Mouse (Mus musculus) forebrain, embryonic 11.5 days (tissue): ENCODE results near the gene Ppp4r4. TPM values are rescaled to one million over a fixed set of nuclear protein-coding genes. Genes with fewer than 3 reads are reported as not detected.

Source experiments
- ATAC-seq: fragments of 200-750 bp; cut with Nextera tagmentation; replicated peaks from 2 replicates; pipeline ENCODE4 v1.8.0; 2017; ENCODE audit warnings: moderate TSS enrichment; ENCODE audit not compliant: low FRiP score
- DNase-seq: peaks from one replicate; pipeline ENCODE4 v3.0.0-alpha.2; 2017; ENCODE audit warnings: low spot score
- H3K27ac ChIP-seq: fragments of 300-500 bp; sonication (generic); 2 replicates; pipeline ENCODE4 v1.5.1; 2014; ENCODE audit warnings: low read depth, low read length
- H3K27me3 ChIP-seq: fragments of 300-500 bp; sonication (generic); 2 replicates; pipeline ENCODE4 v1.6.1; 2014; ENCODE audit warnings: mild to moderate bottlenecking, low read length, mixed read lengths; ENCODE audit not compliant: control insufficient read depth, insufficient read depth
- H3K36me3 ChIP-seq: fragments of 300-500 bp; sonication (generic); 2 replicates; pipeline ENCODE4 v1.6.1; 2014; ENCODE audit warnings: mild to moderate bottlenecking, low read length, moderate library complexity, mixed read lengths; ENCODE audit not compliant: control insufficient read depth, insufficient read depth
- H3K4me1 ChIP-seq: fragments of 300-500 bp; sonication (generic); replicated peaks from 2 replicates; pipeline ENCODE4 v1.6.1; 2014; ENCODE audit warnings: low read length, mixed read lengths; ENCODE audit not compliant: control insufficient read depth, insufficient read depth
- H3K4me2 ChIP-seq: fragments of 300-500 bp; sonication (generic); 2 replicates; pipeline ENCODE4 v1.6.1; 2014; ENCODE audit warnings: low read depth, mild to moderate bottlenecking, low read length, moderate library complexity, mixed read lengths; ENCODE audit not compliant: severe bottlenecking
- H3K4me3 ChIP-seq: fragments of 300-500 bp; sonication (generic); 2 replicates; pipeline ENCODE4 v1.5.1; 2014; ENCODE audit warnings: low read depth, low read length
- H3K9ac ChIP-seq: fragments of 300-500 bp; sonication (generic); 2 replicates; pipeline ENCODE4 v1.6.1; 2014; ENCODE audit warnings: low read length
- H3K9me3 ChIP-seq: fragments of 300-500 bp; sonication (generic); 2 replicates; pipeline ENCODE4 v1.6.1; 2016; ENCODE audit warnings: low read length, mixed read lengths; ENCODE audit not compliant: control insufficient read depth
- WGBS: fragments of 180-500 bp; shearing (Covaris S2); extraction: QIAGEN DNeasy Blood & Tissue Kit; methylation state at CpG from one replicate; pipeline ENCODE4 v1.1.7; 2014; 5-methylcytosine and 5-hydroxymethylcytosine counted together
- polyA plus RNA-seq: library from polyadenylated mRNA; unstranded; fragments of >200 nt; fragmentation: Nextera tagmentation; extraction: Ambion mirVana; gene quantifications from 2 replicates; pipeline ENCODE4 v1.2.1, GENCODE M21; 2014

Ppp4r4 gene
- polyA plus RNA-seq, 1 experiment from 2014 or later: 4.0 TPM

DNA sequence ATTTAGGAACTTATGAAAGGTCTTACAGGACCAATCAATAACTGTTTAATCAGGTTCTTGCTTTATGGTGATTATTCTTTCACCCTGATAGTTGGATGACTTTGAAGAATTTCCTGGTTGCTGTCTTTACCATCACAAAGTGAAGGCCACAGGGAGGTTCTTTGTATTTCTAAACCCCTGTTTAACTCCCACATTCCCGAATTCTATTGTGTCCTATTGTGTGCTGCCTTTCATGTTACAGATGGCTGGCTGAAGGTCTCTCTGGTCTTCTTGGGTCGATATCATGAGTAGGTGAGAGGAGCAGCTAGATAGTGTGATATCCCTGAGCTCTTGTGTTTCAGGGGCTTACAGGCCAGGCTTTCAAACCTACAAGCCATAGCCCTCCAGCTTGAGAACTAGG is 15.4 kb downstream of the Ppp4r4 start:
- no peak overlapping the region for H3K4me3 ChIP-seq
- H3K4me1 ChIP-seq: 0 out of 2 replicates have a peak, but pooled peaks cover 2% of the 10 kb centered on the region
- H3K9me3 ChIP-seq: no peaks in the 10 kb centered on the region
- DNase-seq (no peak), ATAC-seq (no peak)
- no peaks in the 10 kb centered on the region for H3K27me3 ChIP-seq
- no peaks in the 10 kb centered on the region for H3K36me3 ChIP-seq
- H3K9ac ChIP-seq: no peak overlapping the region
- H3K4me2 ChIP-seq: no peak overlapping the region
- 30% methylated on average over 2 of the region's 2 CpGs for WGBS
- no peak overlapping the region for H3K27ac ChIP-seq

DNA sequence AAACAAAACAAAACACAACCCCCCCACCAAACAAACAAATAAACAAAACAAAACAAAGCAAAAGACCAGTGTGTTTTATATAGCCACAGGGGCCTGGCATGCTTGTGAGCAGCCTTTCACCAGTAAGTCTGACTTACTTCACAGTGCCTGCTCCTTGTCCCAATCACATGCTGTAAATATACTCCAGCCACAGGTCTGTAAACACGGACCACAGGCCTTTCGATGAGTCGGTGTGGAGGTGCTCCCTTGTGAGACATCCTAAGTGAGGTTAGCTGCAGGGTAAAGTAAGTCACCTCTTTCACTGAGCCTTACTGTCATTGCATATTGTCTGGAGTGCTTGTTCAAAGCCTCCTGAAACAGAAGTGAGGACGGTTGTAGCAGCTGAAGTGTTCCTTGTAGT is 16.4 kb downstream of the Ppp4r4 start:
- no peak overlapping the region for H3K9ac ChIP-seq
- no peak overlapping the region for H3K4me3 ChIP-seq
- WGBS: 81% methylated on average over 4 of the region's 4 CpGs
- no peaks in the 10 kb centered on the region for H3K27me3 ChIP-seq
- H3K4me2 ChIP-seq: no peak overlapping the region
- no peak for ATAC-seq
- DNase-seq: no peak
- no peaks in the 10 kb centered on the region for H3K9me3 ChIP-seq
- no peaks in the 10 kb centered on the region for H3K36me3 ChIP-seq
- H3K4me1 ChIP-seq: 0 out of 2 replicates have a peak, but pooled peaks cover 2% of the 10 kb centered on the region
- no peak overlapping the region for H3K27ac ChIP-seq

DNA sequence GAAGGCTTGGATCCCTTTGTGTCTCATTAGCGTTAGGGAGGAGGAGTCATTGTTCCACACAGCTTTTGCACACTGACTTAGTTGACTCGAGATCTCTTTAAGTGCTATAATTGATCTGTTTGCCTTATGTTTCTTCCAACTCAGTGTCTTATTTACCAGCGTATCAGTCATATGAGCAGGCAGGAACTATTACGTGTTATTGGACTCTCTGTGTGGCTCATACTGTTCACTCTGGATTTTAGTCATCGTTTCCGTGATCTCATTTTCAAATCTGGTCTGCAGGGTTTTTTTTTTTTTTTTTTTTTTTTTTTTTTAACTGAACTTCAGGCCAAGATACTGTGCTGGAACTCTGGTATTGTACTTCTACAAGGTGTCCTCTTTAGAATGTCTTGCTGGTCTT is 18.0 kb downstream of the Ppp4r4 start:
- Histone ChIP-seq H3K9ac (no peak overlapping the region), H3K4me1 (0 out of 2 replicates have a peak, but pooled peaks cover 2% of the 10 kb centered on the region), H3K36me3 (no peaks in the 10 kb centered on the region), H3K4me3 (no peak overlapping the region), H3K4me2 (no peak overlapping the region), H3K27ac (no peak overlapping the region), H3K9me3 (no peaks in the 10 kb centered on the region), H3K27me3 (no peaks in the 10 kb centered on the region)
- DNase-seq: no peak
- ATAC-seq: no peak
- 79% methylated on average over 6 of the region's 6 CpGs for WGBS

DNA sequence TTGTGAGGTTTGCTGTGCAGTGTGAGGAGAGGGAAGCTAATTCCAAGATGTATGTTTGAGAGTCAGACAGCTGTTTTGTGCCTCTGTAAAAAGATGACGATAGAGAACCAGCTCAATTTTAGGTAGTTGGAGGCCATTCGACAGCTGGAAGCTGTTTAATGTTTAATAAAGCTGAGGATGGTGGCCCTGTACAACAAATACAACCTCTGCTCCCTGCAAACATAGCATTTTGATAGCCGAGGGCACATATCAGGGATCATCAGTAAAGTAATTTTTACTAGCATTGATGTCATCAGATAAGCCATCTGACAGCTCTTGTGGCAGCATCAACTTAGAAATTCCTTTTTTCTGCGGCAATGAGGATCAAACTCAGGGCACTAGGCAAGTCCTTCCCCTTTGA is 19.3 kb downstream of the Ppp4r4 start:
- 91% methylated on average over 4 of the region's 4 CpGs for WGBS
- H3K9ac ChIP-seq: no peak overlapping the region
- H3K4me1 ChIP-seq: 0 out of 2 replicates have a peak, but pooled peaks cover 2% of the 10 kb centered on the region
- H3K36me3 ChIP-seq: no peaks in the 10 kb centered on the region
- DNase-seq (no peak), ATAC-seq (no peak)
- no peak overlapping the region for H3K4me3 ChIP-seq
- H3K27ac ChIP-seq: no peak overlapping the region
- no peaks in the 10 kb centered on the region for H3K9me3 ChIP-seq
- H3K4me2 ChIP-seq: no peak overlapping the region
- no peaks in the 10 kb centered on the region for H3K27me3 ChIP-seq

DNA sequence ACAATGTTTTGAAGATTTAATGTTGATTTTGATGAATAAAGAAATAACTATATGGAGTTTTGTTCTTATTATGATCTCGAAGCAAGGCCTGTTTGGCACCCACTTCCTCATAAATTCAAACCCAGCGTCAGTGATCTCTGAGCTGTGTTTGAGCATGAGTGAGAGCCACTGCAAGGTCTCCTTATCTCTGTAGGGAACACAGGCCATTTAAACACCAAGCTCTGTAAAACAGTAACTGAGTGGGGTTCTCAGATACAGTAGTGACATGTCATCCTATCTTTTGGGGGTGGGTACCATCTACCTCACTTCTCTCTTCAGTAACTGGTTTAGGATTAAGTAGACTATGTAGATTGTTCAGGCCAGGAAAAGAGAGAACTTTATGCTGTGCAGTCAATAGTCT is 20.4 kb downstream of the Ppp4r4 start:
- WGBS: 86% methylated on average over 2 of the region's 2 CpGs
- no peak overlapping the region for H3K4me3 ChIP-seq

DNA sequence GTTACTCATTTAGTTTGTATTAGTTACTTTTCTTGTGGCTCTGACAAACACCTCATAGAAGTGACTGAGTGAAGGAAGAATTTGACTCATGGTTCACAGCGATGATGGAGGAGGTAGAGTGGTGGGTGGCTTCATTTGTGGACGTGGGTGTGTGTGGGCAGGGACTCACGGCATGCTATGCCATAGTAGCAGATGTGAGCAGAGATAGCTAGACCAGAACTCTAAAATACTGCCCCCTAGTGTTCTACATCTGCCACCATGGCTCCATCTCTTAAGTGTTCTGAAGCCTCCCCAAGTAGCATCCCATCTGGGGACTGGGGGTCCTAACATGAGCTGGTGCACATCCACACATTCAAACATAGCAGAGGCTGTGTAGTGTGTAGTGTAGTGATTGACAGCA is 21.4 kb downstream of the Ppp4r4 start:
- H3K4me2 ChIP-seq: no peak overlapping the region
- H3K36me3 ChIP-seq: no peaks in the 10 kb centered on the region
- H3K4me1 ChIP-seq: no peaks in the 10 kb centered on the region
- 60% methylated on average over 3 of the region's 3 CpGs for WGBS
- DNase-seq (no peak), ATAC-seq (no peak)
- no peaks in the 10 kb centered on the region for H3K9me3 ChIP-seq
- H3K27me3 ChIP-seq: no peaks in the 10 kb centered on the region
- H3K4me3 ChIP-seq: no peak overlapping the region
- H3K9ac ChIP-seq: no peak overlapping the region
- no peak overlapping the region for H3K27ac ChIP-seq

More for the DNA sequence above, 20.4 kb downstream of the Ppp4r4 start:
- no peaks in the 10 kb centered on the region for H3K36me3 ChIP-seq
- DNase-seq: no peak
- no peak overlapping the region for H3K27ac ChIP-seq
- no peaks in the 10 kb centered on the region for H3K9me3 ChIP-seq
- no peak overlapping the region for H3K9ac ChIP-seq
- H3K27me3 ChIP-seq: no peaks in the 10 kb centered on the region
- H3K4me1 ChIP-seq: 0 out of 2 replicates have a peak, but pooled peaks cover 2% of the 10 kb centered on the region
- no peak overlapping the region for H3K4me2 ChIP-seq
- ATAC-seq: no peak

DNA sequence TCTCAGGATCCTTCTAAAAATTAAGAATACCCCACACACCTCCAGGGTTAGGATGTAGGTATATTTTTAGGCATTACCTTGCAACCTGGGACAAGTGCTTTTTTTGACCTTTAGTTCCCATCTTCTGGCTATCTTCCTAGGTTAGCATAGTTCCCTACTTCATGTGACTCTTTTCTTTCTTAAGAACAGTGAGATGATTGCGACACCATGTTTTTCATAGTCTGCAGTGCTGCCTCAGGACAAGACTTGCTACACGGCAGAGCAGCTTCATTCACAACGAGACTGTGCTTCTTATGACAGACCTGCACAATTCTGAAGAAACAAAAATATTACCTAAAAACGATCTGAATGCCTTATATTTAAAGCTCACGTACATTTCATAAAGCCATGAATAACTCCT is 24.8 kb downstream of the Ppp4r4 start:
- Histone ChIP-seq H3K9ac (no peak overlapping the region), H3K36me3 (no peaks in the 10 kb centered on the region), H3K27me3 (no peaks in the 10 kb centered on the region), H3K4me2 (no peak overlapping the region), H3K27ac (no peak overlapping the region), H3K9me3 (no peaks in the 10 kb centered on the region), H3K4me1 (no peaks in the 10 kb centered on the region), H3K4me3 (no peak overlapping the region)
- 87% methylated on average over 5 of the region's 5 CpGs for WGBS
- ATAC-seq (no peak), DNase-seq (no peak)

DNA sequence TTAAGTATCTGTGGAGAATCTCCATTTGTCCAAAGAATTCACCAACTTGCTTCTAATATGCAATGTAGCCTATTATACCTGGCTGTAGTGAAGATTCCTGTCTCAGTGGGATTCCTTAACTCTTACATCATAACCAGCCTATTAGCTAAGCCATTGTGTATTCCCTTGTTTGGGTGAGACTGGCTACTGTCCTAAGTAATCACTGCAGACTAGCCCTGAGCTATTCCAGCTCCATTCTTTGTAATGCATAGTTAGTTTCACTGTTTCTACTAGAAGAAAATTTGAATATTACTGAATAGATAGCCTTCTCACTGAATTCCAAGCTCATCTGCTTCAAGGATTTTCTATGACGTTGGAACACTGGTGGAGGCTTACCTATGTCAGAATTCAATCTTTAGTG is 32.6 kb downstream of the Ppp4r4 start:
- DNase-seq: no peak
- no peak for ATAC-seq
- Histone ChIP-seq H3K36me3 (no peaks in the 10 kb centered on the region), H3K4me1 (no peaks in the 10 kb centered on the region), H3K9ac (no peak overlapping the region), H3K4me2 (no peak overlapping the region), H3K27me3 (no peaks in the 10 kb centered on the region), H3K4me3 (no peak overlapping the region), H3K27ac (no peak overlapping the region), H3K9me3 (no peaks in the 10 kb centered on the region)
- WGBS: 67% methylated on average over 1 of the region's 1 CpGs

DNA sequence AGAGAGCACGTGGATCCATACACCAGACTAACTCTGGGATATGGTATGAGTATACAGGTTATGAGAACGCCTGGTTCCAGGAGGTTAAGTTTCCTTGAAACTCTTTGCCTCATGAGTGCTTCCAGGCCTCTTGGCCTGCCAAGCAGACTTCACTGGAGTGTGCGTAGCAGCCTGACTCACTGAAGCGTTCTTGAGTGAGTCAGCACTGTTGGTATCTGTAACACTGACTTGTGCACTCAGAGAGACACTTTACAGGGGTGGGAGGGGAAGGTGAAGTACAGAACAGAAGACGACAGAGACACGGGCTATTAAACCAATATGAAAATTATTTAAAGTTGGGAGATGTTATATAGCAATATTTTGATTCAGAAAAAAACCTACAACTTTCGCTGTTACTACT is 33.1 kb downstream of the Ppp4r4 start:
- no peaks in the 10 kb centered on the region for H3K4me1 ChIP-seq
- H3K27ac ChIP-seq: no peak overlapping the region
- H3K9ac ChIP-seq: no peak overlapping the region
- H3K27me3 ChIP-seq: no peaks in the 10 kb centered on the region
- H3K4me2 ChIP-seq: no peak overlapping the region
- H3K36me3 ChIP-seq: no peaks in the 10 kb centered on the region
- H3K9me3 ChIP-seq: no peaks in the 10 kb centered on the region
- no peak overlapping the region for H3K4me3 ChIP-seq
- ATAC-seq (no peak), DNase-seq (no peak)
- 87% methylated on average over 7 of the region's 7 CpGs for WGBS
